Mouse (Mus musculus) kidney, postnatal 0 days (tissue): Measurements from ENCODE around the gene Sntn. TPM values are rescaled to one million over a fixed set of nuclear protein-coding genes. Genes with fewer than 3 reads are reported as not detected.

Experiments used
- ATAC-seq: fragments of 200-750 bp; cut with Nextera tagmentation; replicated peaks from 2 replicates; pipeline ENCODE4 v1.8.0; 2017; ENCODE audit warnings: low read depth, moderate number of reproducible peaks, moderate TSS enrichment, moderate library complexity; ENCODE audit not compliant: low FRiP score
- DNase-seq: peaks from one replicate; pipeline ENCODE4 v3.0.0-alpha.2; 2016; ENCODE audit warnings: low spot score
- H3K27ac ChIP-seq: fragments of 300-500 bp; sonication (generic); 2 replicates; pipeline ENCODE4 v1.5.1; 2014; ENCODE audit warnings: mild to moderate bottlenecking
- H3K27me3 ChIP-seq: fragments of 300-500 bp; sonication (generic); 2 replicates; pipeline ENCODE4 v1.6.1; 2014; ENCODE audit warnings: low read length, mixed read lengths; ENCODE audit not compliant: insufficient read depth
- H3K36me3 ChIP-seq: fragments of 300-500 bp; sonication (generic); 2 replicates; pipeline ENCODE4 v1.6.1; 2014; ENCODE audit warnings: low read length, mixed read lengths; ENCODE audit not compliant: insufficient read depth
- H3K4me1 ChIP-seq: fragments of 300-500 bp; sonication (generic); replicated peaks from 2 replicates; pipeline ENCODE4 v1.6.1; 2014; ENCODE audit warnings: antibody characterized with exemption, low read length, mixed read lengths; ENCODE audit not compliant: insufficient read depth
- H3K4me2 ChIP-seq: fragments of 300-500 bp; sonication (generic); 2 replicates; pipeline ENCODE4 v1.6.1; 2014; ENCODE audit warnings: mild to moderate bottlenecking, low read length, moderate library complexity, mixed read lengths
- H3K4me3 ChIP-seq: fragments of 300-500 bp; sonication (generic); replicated peaks from 2 replicates; pipeline ENCODE4 v1.5.1; 2014; ENCODE audit warnings: low read depth, low read length
- H3K9ac ChIP-seq: fragments of 300-500 bp; sonication (generic); 2 replicates; pipeline ENCODE4 v1.6.1; 2014; ENCODE audit warnings: low read depth, low read length
- H3K9me3 ChIP-seq: fragments of 300-500 bp; sonication (generic); replicated peaks from 2 replicates; pipeline ENCODE4 v1.6.1; 2016; ENCODE audit warnings: low read length, inconsistent platforms, mixed read lengths
- CTCF ChIP-seq: IDR thresholded peaks from 2 replicates; pipeline ENCODE4 v1.5.1; 2016; ENCODE audit warnings: antibody characterized with exemption, low read depth, mild to moderate bottlenecking, moderate library complexity
- WGBS: fragments of 180-500 bp; shearing (Covaris S2); extraction: QIAGEN DNeasy Blood & Tissue Kit; methylation state at CpG from one replicate; pipeline ENCODE4 v1.1.7; 2014; 5-methylcytosine and 5-hydroxymethylcytosine counted together
- polyA plus RNA-seq: library from polyadenylated mRNA; unstranded; fragments of >200 nt; fragmentation: Nextera tagmentation; extraction: Ambion mirVana; gene quantifications from 2 replicates; pipeline ENCODE4 v1.2.1, GENCODE M21; 2015

Sntn gene
- not detected in 2 replicates for polyA plus RNA-seq

DNA sequence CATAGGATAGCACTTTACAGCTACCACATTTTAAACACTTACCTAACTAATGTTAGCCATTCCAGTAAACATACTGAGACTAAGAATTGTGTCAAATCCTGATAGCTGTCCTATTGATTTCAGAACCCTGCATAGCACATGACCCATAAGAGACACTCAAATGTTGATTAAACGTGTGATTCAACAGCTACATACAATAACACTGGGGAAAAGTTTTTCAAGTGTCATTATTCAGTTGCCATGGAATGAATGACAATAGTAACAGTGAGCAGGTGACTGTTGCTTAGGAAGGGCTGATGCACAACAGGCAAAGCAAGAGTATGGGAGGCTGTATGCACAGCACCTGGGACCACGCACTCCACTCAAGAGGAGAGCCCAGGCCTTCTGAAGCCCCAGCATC, at the start of gene Sntn:
TSS of gene Sntn (plus strand) at position 301 of the 400 bp plus-strand sequence.
- Histone ChIP-seq H3K9ac (no peak within 1 kb of the TSS), H3K4me3 (no peak within 1 kb of the TSS), H3K27me3 (no peaks in the 10 kb centered on the region), H3K36me3 (no peaks in the 10 kb centered on the region), H3K4me2 (no peak within 1 kb of the TSS), H3K27ac (no peak within 1 kb of the TSS), H3K9me3 (no peaks in the 10 kb centered on the region), H3K4me1 (no peaks in the 10 kb centered on the region)
- ATAC-seq: no peak
- DNase-seq: no peak
- no peak for TF ChIP-seq CTCF
- 90% methylated on average over 2 of the region's 2 CpGs for WGBS

DNA sequence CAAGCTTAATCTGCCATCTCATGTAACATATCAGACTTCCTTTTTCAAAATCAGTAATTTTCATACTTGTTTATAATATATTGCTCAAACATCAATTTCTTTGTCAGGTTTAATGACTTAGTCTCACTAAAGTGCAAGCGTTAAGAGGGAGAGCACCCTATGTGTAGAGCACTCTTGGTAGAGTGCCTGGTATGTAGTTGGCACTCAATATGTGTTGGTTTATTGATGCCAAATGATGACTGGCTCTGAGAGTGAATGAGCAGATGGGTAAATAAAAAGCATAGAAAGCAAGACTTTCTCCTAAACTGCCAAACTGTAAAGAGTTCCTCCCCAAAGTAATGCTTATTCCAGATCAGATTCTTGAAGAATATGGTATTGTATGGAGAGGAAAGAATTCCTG, 20.8 kb upstream of the Sntn start:
- Histone ChIP-seq H3K4me1 (no peaks in the 10 kb centered on the region), H3K4me3 (no peak overlapping the region), H3K4me2 (no peak overlapping the region), H3K9me3 (no peaks in the 10 kb centered on the region), H3K9ac (no peak overlapping the region), H3K36me3 (no peaks in the 10 kb centered on the region), H3K27ac (no peak overlapping the region), H3K27me3 (no peaks in the 10 kb centered on the region)
- ATAC-seq: no peak
- TF ChIP-seq CTCF: no peak
- 76% methylated on average over 1 of the region's 1 CpGs for WGBS
- no peak for DNase-seq

DNA sequence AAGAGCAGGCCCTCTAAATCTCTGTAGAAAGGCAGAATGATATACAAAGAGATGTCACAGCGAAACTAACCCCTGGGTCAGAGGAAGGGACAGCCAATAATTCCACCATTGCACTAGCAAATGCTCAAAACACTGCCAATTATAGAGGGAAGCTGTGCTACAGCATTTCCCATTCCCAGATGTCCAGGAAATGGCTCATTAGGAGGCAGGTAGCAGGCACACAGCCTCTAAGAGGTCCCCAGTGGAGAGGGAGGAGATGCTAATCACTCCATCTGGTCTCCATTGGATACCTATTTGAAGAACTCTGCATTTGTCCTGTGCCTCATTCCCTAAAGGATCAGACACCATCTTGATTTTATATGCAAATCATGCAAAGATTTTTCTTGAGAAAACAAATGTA, 19.6 kb upstream of the Sntn start:
- Histone ChIP-seq H3K4me1 (no peaks in the 10 kb centered on the region), H3K9me3 (no peaks in the 10 kb centered on the region), H3K4me2 (no peak overlapping the region), H3K4me3 (no peak overlapping the region), H3K9ac (no peak overlapping the region), H3K36me3 (no peaks in the 10 kb centered on the region), H3K27me3 (no peaks in the 10 kb centered on the region), H3K27ac (no peak overlapping the region)
- ATAC-seq: no peak
- no peak for TF ChIP-seq CTCF
- DNase-seq: no peak
- 57% methylated on average over 1 of the region's 1 CpGs for WGBS

DNA sequence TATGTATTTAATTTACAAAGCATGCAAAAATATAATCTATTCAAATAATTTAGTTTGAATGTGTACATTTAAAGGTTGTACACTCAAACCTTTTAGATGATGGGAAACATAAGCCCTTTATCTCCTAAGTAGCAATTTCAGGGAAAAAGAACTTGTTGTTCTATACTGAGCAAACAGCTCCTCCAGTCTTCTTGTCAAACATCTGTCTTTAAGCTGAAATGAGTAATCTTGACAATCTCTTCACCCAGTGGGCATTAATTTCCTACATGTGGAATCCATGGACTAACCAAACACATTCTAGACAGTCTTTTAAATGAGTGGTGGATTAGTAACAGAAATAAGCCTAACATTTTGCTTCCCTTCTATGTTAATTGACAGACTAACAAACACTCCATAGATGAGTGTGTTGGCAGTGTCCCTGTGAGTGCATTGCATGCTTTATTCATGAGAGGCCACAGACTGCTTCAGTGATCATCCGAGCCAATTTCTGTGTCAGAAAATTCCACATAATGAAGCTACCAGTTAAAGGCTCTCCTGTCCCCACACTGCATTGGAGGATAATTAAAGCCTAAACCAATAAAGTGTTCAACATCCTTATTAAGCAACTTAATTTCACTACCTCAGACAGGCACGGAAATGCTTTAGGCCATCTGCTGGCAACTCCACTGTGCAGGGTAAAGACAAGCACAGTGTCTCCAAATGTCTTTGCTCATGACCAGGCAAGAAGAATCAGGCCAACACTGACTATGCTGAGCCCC, 19.0 kb upstream of the Sntn start:
- WGBS: 66% methylated on average over 2 of the region's 2 CpGs
- Histone ChIP-seq H3K4me3 (no peak overlapping the region), H3K4me1 (no peaks in the 10 kb centered on the region), H3K9ac (no peak overlapping the region), H3K27ac (no peak overlapping the region), H3K36me3 (no peaks in the 10 kb centered on the region), H3K27me3 (no peaks in the 10 kb centered on the region), H3K9me3 (no peaks in the 10 kb centered on the region), H3K4me2 (no peak overlapping the region)
- DNase-seq (no peak), ATAC-seq (no peak)
- TF ChIP-seq CTCF: no peak

DNA sequence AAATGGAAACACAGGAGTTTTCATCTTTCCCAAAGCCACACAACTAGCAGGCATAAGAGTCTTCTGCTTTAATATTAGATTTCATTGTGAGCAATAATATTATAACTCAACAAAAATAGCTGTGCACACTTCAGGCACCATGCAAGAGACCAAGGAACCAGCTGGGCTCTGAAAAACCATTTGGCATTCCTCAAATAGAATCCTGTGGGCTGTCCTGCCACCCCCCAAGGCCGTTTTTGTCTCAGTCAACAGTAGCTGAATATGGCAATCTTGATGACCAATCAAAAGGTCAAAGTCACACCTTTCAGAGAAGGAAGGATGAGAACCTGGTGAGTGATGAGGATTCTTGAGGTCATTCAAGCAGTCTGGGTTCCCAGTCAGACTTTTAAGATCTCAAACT, 16.0 kb downstream of the Sntn start:
- no peak overlapping the region for H3K4me2 ChIP-seq
- no peak for ATAC-seq
- WGBS: 54% methylated on average over 1 of the region's 1 CpGs

DNA sequence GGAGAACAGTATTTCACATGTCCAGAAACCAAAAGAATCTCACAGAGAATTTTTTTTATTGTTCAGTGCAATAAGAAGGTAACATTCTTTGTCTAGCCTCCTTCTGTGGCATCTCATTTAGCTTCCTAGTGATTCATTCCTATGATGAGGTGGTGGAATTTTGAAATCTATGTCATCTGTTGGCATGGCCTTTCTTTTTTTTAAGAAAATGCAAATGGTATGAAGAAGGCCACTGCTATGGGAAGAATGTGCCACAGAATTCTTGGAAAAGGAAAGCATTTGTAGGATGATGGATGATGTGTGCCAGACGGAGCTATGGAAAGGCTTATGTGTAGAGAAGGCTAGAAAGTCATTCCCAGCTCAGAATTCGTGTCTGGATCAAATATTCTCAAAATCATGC, 19.8 kb downstream of the Sntn start:
- 66% methylated on average over 2 of the region's 2 CpGs for WGBS
- no peak for DNase-seq
- no peak for ATAC-seq
- Histone ChIP-seq H3K36me3 (no peaks in the 10 kb centered on the region), H3K9ac (no peak overlapping the region), H3K4me3 (no peak overlapping the region), H3K4me1 (no peaks in the 10 kb centered on the region), H3K9me3 (no peaks in the 10 kb centered on the region), H3K4me2 (no peak overlapping the region), H3K27me3 (no peaks in the 10 kb centered on the region), H3K27ac (no peak overlapping the region)
- no peak for TF ChIP-seq CTCF

More for the DNA sequence above, 16.0 kb downstream of the Sntn start:
- H3K9me3 ChIP-seq: no peaks in the 10 kb centered on the region
- no peak overlapping the region for H3K9ac ChIP-seq
- no peak overlapping the region for H3K4me3 ChIP-seq
- no peak for DNase-seq
- no peaks in the 10 kb centered on the region for H3K27me3 ChIP-seq
- no peaks in the 10 kb centered on the region for H3K4me1 ChIP-seq
- TF ChIP-seq CTCF: no peak
- H3K27ac ChIP-seq: no peak overlapping the region
- no peaks in the 10 kb centered on the region for H3K36me3 ChIP-seq

DNA sequence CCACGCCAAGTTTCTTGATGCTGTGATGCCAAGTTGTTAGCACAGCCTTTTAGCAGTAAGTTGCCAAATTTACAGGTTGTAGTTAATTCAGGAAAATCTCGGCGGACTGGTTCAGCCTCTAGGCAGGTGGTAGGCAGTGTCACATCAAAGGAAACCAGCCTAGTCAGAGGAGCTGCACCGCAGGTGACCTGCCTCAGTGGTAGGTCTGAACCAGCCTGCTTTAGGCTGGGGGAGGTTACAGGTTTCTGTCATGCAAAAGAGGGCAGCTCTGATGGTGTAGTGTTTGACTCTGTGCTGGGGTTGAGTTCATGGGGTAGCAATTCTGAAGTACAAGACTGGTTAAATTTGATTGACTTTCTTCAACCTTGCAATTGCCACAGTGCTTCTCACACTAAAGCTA, 61.6 kb downstream of the Sntn start:
- DNase-seq (no peak), ATAC-seq (no peak)
- Histone ChIP-seq H3K36me3 (no peaks in the 10 kb centered on the region), H3K9ac (no peak overlapping the region), H3K4me1 (no peaks in the 10 kb centered on the region), H3K27me3 (no peaks in the 10 kb centered on the region), H3K4me2 (no peak overlapping the region), H3K27ac (no peak overlapping the region), H3K4me3 (no peak overlapping the region), H3K9me3 (no peaks in the 10 kb centered on the region)
- TF ChIP-seq CTCF: no peak
- 25% methylated on average over 4 of the region's 4 CpGs for WGBS

Other genes starting within 250 kb of the Sntn start
- not detected in 2 replicates for gene Gm281, start 243.6 kb downstream of the Sntn start, polyA plus RNA-seq